Mouse (Mus musculus): ENCODE measurements around the gene Ttbk2. TPM values are rescaled to one million over a fixed set of nuclear protein-coding genes. Genes with fewer than 3 reads are reported as not detected.

Ttbk2 gene
- polyA plus RNA-seq, 1 experiment = 0.16 TPM

- Histone ChIP-seq H3K4me3 (replicated peaks) (no peak overlapping the region), H3K36me3 (ENCODE audit: control insufficient read depth) (peaks cover 98% of the 10 kb centered on the region), H3K9me3 (ENCODE audit: control insufficient read depth, low read length) (no peaks in the 10 kb centered on the region), H3K27me3 (ENCODE audit: control insufficient read depth) (no peaks in the 10 kb centered on the region), H3K4me1 (ENCODE audit: control insufficient read depth) (peaks cover 43% of the 10 kb centered on the region)
- TF ChIP-seq GATA1 (IDR thresholded peaks at IDR 0.05; ENCODE audit: low read length) (no peak), TAL1 (IDR thresholded peaks at IDR 0.05; ENCODE audit: low read length) (no peak)
Observed at GRCm38 (mm10) chr2:120724176-120724575, 126.2 kb downstream of the Ttbk2 start.

DNA sequence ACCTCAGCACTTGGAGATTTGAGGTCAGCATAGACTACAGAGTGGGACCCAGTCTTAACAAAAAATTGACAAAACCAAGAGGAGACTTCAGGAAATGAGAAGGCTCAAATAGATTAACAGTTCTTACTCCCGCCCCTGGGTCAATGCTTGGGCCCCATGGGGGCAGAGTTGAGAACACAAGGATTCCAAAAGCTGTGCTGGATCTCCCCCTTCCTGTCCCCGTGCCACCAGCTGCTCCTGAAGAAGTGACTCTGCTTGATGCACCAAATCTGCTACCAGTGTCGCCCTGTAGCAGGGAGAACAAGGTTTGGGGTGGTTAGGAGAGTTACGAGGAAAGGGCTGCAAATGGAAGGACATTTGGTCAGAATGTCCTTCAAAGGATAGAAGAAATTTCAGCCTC is 126.8 kb downstream of the Ttbk2 start:
- Histone ChIP-seq H3K36me3 (ENCODE audit: control insufficient read depth) (peaks cover 98% of the 10 kb centered on the region), H3K4me1 (ENCODE audit: control insufficient read depth) (peaks cover 37% of the 10 kb centered on the region), H3K4me3 (replicated peaks) (no peak overlapping the region), H3K9me3 (ENCODE audit: control insufficient read depth, low read length) (no peaks in the 10 kb centered on the region), H3K27me3 (ENCODE audit: control insufficient read depth) (no peaks in the 10 kb centered on the region)
- no peak for TF ChIP-seq GATA1 (IDR thresholded peaks at IDR 0.05; ENCODE audit: low read length)
- no peak for TF ChIP-seq TAL1 (IDR thresholded peaks at IDR 0.05; ENCODE audit: low read length)

- H3K4me3 ChIP-seq (replicated peaks) = no peak overlapping the region
- peaks cover 98% of the 10 kb centered on the region for H3K36me3 ChIP-seq (ENCODE audit: control insufficient read depth)
- no peaks in the 10 kb centered on the region for H3K27me3 ChIP-seq (ENCODE audit: control insufficient read depth)
- peaks cover 27% of the 10 kb centered on the region for H3K4me1 ChIP-seq (ENCODE audit: control insufficient read depth)
- TF ChIP-seq TAL1 (IDR thresholded peaks at IDR 0.05; ENCODE audit: low read length) (no peak), GATA1 (IDR thresholded peaks at IDR 0.05; ENCODE audit: low read length) (no peak)
- no peaks in the 10 kb centered on the region for H3K9me3 ChIP-seq (ENCODE audit: control insufficient read depth, low read length)
Observed at GRCm38 (mm10) chr2:120722491-120722890, 127.9 kb downstream of the Ttbk2 start.

- Histone ChIP-seq H3K4me3 (replicated peaks) (no peak overlapping the region), H3K9me3 (ENCODE audit: control insufficient read depth, low read length) (no peaks in the 10 kb centered on the region), H3K36me3 (ENCODE audit: control insufficient read depth) (peaks cover 98% of the 10 kb centered on the region), H3K27me3 (ENCODE audit: control insufficient read depth) (no peaks in the 10 kb centered on the region), H3K4me1 (ENCODE audit: control insufficient read depth) (peaks cover 28% of the 10 kb centered on the region)
- TF ChIP-seq TAL1 (IDR thresholded peaks at IDR 0.05; ENCODE audit: low read length) = no peak
- TF ChIP-seq GATA1 (IDR thresholded peaks at IDR 0.05; ENCODE audit: low read length) = no peak
Observed at GRCm38 (mm10) chr2:120721911-120722310, 128.5 kb downstream of the Ttbk2 start.

DNA sequence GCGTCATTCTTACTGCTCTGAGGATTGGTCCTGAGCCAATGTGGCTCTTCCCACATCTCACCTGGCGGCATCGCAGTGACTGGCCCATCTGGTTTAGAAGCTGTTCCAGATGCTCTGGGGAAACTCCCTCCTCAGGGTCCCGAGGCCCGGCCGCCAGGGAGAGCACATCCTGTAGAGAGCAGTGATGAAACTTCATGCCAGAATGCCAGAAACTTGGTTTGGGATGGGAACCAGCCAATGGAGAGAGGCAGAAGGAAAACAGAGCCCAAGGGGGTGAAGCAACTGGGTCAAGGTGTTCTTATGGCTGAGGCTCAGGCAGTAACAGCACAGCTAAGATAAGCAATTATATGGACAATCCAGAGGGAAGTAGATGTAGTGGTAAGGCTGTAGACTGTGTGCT is 129.6 kb downstream of the Ttbk2 start:
- H3K36me3 ChIP-seq (ENCODE audit: control insufficient read depth) = peaks cover 98% of the 10 kb centered on the region
- H3K4me1 ChIP-seq (ENCODE audit: control insufficient read depth) = peaks cover 21% of the 10 kb centered on the region
- no peaks in the 10 kb centered on the region for H3K27me3 ChIP-seq (ENCODE audit: control insufficient read depth)
- H3K4me3 ChIP-seq (replicated peaks) = no peak overlapping the region
- TF ChIP-seq TAL1 (IDR thresholded peaks at IDR 0.05; ENCODE audit: low read length) (no peak), GATA1 (IDR thresholded peaks at IDR 0.05; ENCODE audit: low read length) (no peak)
- no peaks in the 10 kb centered on the region for H3K9me3 ChIP-seq (ENCODE audit: control insufficient read depth, low read length)

DNA sequence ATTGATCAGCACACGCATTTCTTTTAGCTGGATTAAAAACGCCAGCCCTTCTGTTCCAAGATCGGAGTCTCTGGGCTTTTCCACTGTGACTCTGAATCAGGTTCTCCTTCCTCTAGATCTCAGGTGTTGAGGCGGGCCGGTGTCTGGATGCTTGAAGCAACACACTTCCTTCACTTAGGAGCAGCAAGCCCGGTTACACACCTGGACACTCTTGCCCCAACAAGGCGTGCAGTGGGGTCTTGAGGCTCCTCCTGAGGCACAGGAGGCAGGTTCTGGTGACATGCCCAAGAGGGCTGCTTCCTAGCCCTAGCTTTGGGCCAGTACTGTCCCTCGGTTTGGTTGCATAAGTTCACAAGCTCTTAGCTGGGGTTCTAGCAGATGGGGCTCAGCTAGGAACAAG is 131.9 kb downstream of the Ttbk2 start:
- no peaks in the 10 kb centered on the region for H3K9me3 ChIP-seq (ENCODE audit: control insufficient read depth, low read length)
- no peak for TF ChIP-seq TAL1 (IDR thresholded peaks at IDR 0.05; ENCODE audit: low read length)
- no peak for TF ChIP-seq GATA1 (IDR thresholded peaks at IDR 0.05; ENCODE audit: low read length)
- peaks cover 98% of the 10 kb centered on the region for H3K36me3 ChIP-seq (ENCODE audit: control insufficient read depth)
- no peak overlapping the region for H3K4me3 ChIP-seq (replicated peaks)
- no peaks in the 10 kb centered on the region for H3K27me3 ChIP-seq (ENCODE audit: control insufficient read depth)
- peaks cover 2% of the 10 kb centered on the region for H3K4me1 ChIP-seq (ENCODE audit: control insufficient read depth)

- H3K9me3 ChIP-seq (ENCODE audit: control insufficient read depth, low read length) = no peaks in the 10 kb centered on the region
- TF ChIP-seq TAL1 (IDR thresholded peaks at IDR 0.05; ENCODE audit: low read length) = no peak
- H3K36me3 ChIP-seq (ENCODE audit: control insufficient read depth) = peaks cover 92% of the 10 kb centered on the region
Observed at GRCm38 (mm10) chr2:120713441-120713840, 137.0 kb downstream of the Ttbk2 start.

GRCm38 (mm10) chr2:120710948-120711347 is 139.5 kb downstream of the Ttbk2 start:
- Histone ChIP-seq H3K4me3 (replicated peaks) (no peak overlapping the region), H3K9me3 (ENCODE audit: control insufficient read depth, low read length) (no peaks in the 10 kb centered on the region), H3K27me3 (ENCODE audit: control insufficient read depth) (no peaks in the 10 kb centered on the region), H3K36me3 (ENCODE audit: control insufficient read depth) (peaks cover 67% of the 10 kb centered on the region), H3K4me1 (ENCODE audit: control insufficient read depth) (peaks cover 12% of the 10 kb centered on the region)
- TF ChIP-seq GATA1 (IDR thresholded peaks at IDR 0.05; ENCODE audit: low read length) (no peak), TAL1 (IDR thresholded peaks at IDR 0.05; ENCODE audit: low read length) (no peak)

More at GRCm38 (mm10) chr2:120713441-120713840, 137.0 kb downstream of the Ttbk2 start:
- no peak overlapping the region for H3K4me3 ChIP-seq (replicated peaks)
- peaks cover 14% of the 10 kb centered on the region for H3K4me1 ChIP-seq (ENCODE audit: control insufficient read depth)
- no peaks in the 10 kb centered on the region for H3K27me3 ChIP-seq (ENCODE audit: control insufficient read depth)

DNA sequence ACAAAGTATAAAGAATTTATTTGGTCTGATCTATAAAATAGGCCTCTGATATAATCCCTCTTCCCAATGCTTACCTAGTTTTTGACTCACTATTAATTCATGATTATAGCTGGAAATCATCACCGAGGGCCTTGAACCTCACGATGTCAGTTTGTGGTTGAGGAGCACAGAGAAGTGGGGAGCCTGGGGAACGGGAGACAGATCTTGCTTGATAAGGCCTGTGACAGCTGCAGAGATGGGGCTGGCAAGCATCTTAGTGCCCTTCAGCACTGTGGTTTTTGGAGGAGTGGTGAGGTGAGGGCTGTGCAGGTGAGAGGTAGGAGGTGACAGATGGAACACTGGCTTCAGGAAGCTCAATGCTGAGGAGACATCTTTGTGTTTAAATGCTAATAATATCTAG is 140.2 kb downstream of the Ttbk2 start:
- peaks cover 59% of the 10 kb centered on the region for H3K36me3 ChIP-seq (ENCODE audit: control insufficient read depth)
- no peaks in the 10 kb centered on the region for H3K9me3 ChIP-seq (ENCODE audit: control insufficient read depth, low read length)
- no peak for TF ChIP-seq GATA1 (IDR thresholded peaks at IDR 0.05; ENCODE audit: low read length)
- no peak for TF ChIP-seq TAL1 (IDR thresholded peaks at IDR 0.05; ENCODE audit: low read length)
- H3K4me3 ChIP-seq (replicated peaks) = no peak overlapping the region
- H3K27me3 ChIP-seq (ENCODE audit: control insufficient read depth) = no peaks in the 10 kb centered on the region
- H3K4me1 ChIP-seq (ENCODE audit: control insufficient read depth) = peaks cover 12% of the 10 kb centered on the region

GRCm38 (mm10) chr2:120707041-120707440 is 143.4 kb downstream of the Ttbk2 start:
- TF ChIP-seq TAL1 (IDR thresholded peaks at IDR 0.05; ENCODE audit: low read length) (no peak), GATA1 (IDR thresholded peaks at IDR 0.05; ENCODE audit: low read length) (no peak)
- Histone ChIP-seq H3K4me1 (ENCODE audit: control insufficient read depth) (peaks cover 12% of the 10 kb centered on the region), H3K36me3 (ENCODE audit: control insufficient read depth) (peaks cover 28% of the 10 kb centered on the region), H3K4me3 (replicated peaks) (no peak overlapping the region), H3K9me3 (ENCODE audit: control insufficient read depth, low read length) (no peaks in the 10 kb centered on the region), H3K27me3 (ENCODE audit: control insufficient read depth) (peaks cover 5% of the 10 kb centered on the region)
